ENCODE assay signal across 14 mouse cellular contexts in genomic region chr11:88907886-88908285, GRCm38 (mm10). TPM values are rescaled to one million over a fixed set of nuclear protein-coding genes. Genes with fewer than 3 reads are reported as not detected.
"Had no signal": no experiment of that assay in that cellular context is flagged by ENCODE, and none has a peak within 500 bp of the region (broad histone marks: within the 10 kb centered on the region; RNA-seq: fewer than 3 reads in every experiment).

No protein-coding gene starts in this region.

- H3K4me3 ChIP-seq: liver, embryonic 15.5 days; lung, embryonic 15.5 days; megakaryocyte, embryonic 14.5 days; midbrain, embryonic 13.5 days; midbrain, embryonic 15.5 days; neural tube, embryonic 12.5 days; stomach, embryonic 15.5 days had no signal

- H3K9ac ChIP-seq: liver, embryonic 15.5 days; liver, postnatal 0 days; lung, embryonic 15.5 days; midbrain, embryonic 13.5 days; midbrain, embryonic 15.5 days; neural tube, embryonic 12.5 days; stomach, embryonic 15.5 days had no signal

- H3K9me3 ChIP-seq: liver, embryonic 15.5 days; lung, embryonic 15.5 days; megakaryocyte, embryonic 14.5 days; midbrain, embryonic 15.5 days; neural tube, embryonic 12.5 days; stomach, embryonic 15.5 days had no signal

- H3K27me3 ChIP-seq: liver, embryonic 15.5 days; lung, embryonic 15.5 days; midbrain, embryonic 13.5 days; midbrain, embryonic 15.5 days; neural tube, embryonic 12.5 days; stomach, embryonic 15.5 days had no signal

- ATAC-seq: midbrain, embryonic 13.5 days; midbrain, embryonic 15.5 days had no signal

- H3K27ac ChIP-seq: liver, embryonic 15.5 days; macrophage; midbrain, embryonic 13.5 days; midbrain, embryonic 15.5 days; neural tube, embryonic 12.5 days; stomach, embryonic 15.5 days; stomach, postnatal 0 days had no signal

- H3K36me3 ChIP-seq: liver, embryonic 15.5 days; lung, embryonic 15.5 days; midbrain, embryonic 13.5 days; midbrain, embryonic 15.5 days; neural tube, embryonic 12.5 days; stomach, embryonic 15.5 days had no signal

- H3K4me2 ChIP-seq: liver, embryonic 15.5 days; lung, embryonic 15.5 days; midbrain, embryonic 11.5 days; midbrain, embryonic 13.5 days; midbrain, embryonic 15.5 days; neural tube, embryonic 12.5 days; stomach, embryonic 15.5 days had no signal

- H3K4me1 ChIP-seq: liver, embryonic 15.5 days; midbrain, embryonic 13.5 days; midbrain, embryonic 15.5 days; neural tube, embryonic 12.5 days; stomach, embryonic 15.5 days had no signal

RNA-seq across cellular contexts. Expression of gene Elobl, which starts 58.8 kb away (rescaled TPM):
- polyA plus RNA-seq: liver, embryonic 15.5 days; liver, postnatal 0 days; lung, embryonic 15.5 days; macrophage; midbrain, embryonic 11.5 days; midbrain, embryonic 13.5 days; midbrain, embryonic 15.5 days; midbrain, postnatal 0 days; neural tube, embryonic 12.5 days; neural tube, embryonic 14.5 days; stomach, embryonic 15.5 days; stomach, postnatal 0 days; urinary bladder, adult 2 months had no signal
